Mouse (Mus musculus): ENCODE measurements around the gene Clpsl2. TPM values are rescaled to one million over a fixed set of nuclear protein-coding genes. Genes with fewer than 3 reads are reported as not detected.
A peak's percentile ranks its signal among the peaks of the same experiment; 100 is the strongest.

Gene Clpsl2
- polyA plus RNA-seq, 1 experiment: not detected

DNA sequence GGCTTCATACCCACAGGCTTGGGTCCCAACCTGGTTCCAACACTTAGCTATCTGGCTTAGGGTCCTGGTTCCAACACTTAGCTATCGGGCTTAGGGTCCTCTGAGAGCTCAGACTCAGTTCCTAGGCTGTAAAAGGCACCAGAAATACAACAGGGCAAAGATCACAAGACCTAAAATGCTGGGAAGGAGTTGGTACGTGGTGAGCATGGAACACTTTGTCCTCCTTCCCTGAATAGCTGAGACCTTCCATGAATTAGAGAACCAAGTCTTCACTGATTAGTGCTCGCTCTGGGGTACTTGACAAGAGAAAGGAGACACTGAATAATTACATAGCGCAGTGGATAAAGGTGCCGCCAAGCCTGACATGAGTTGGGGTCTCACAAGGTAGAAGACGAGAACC lies 27.3 kb upstream of the Clpsl2 start:
- H3K79me2 ChIP-seq (ENCODE audit: control insufficient read depth, insufficient read depth): no peaks in the 10 kb centered on the region
- TF ChIP-seq USF1 (IDR thresholded peaks at IDR 0.05; ENCODE audit: low read depth): no peak
- no peak for TF ChIP-seq MAX (IDR thresholded peaks at IDR 0.05)
- TF ChIP-seq FOSL1 (IDR thresholded peaks at IDR 0.05; ENCODE audit: insufficient read depth, low read length, poor library complexity, severe bottlenecking): no peak
- H3K79me3 ChIP-seq (ENCODE audit: low read depth): no peaks in the 10 kb centered on the region
- H3K4me3 ChIP-seq (ENCODE audit: insufficient read depth, poor library complexity, severe bottlenecking): peak overlapping the region; percentile 43
- H3K27me3 ChIP-seq (ENCODE audit: control insufficient read depth, insufficient read depth, insufficient read length): no peaks in the 10 kb centered on the region
- H3K36me3 ChIP-seq (ENCODE audit: control insufficient read depth, insufficient read depth): no peaks in the 10 kb centered on the region
- no peak overlapping the region for H3ac ChIP-seq (ENCODE audit: control insufficient read depth, insufficient read length, low read depth)

DNA sequence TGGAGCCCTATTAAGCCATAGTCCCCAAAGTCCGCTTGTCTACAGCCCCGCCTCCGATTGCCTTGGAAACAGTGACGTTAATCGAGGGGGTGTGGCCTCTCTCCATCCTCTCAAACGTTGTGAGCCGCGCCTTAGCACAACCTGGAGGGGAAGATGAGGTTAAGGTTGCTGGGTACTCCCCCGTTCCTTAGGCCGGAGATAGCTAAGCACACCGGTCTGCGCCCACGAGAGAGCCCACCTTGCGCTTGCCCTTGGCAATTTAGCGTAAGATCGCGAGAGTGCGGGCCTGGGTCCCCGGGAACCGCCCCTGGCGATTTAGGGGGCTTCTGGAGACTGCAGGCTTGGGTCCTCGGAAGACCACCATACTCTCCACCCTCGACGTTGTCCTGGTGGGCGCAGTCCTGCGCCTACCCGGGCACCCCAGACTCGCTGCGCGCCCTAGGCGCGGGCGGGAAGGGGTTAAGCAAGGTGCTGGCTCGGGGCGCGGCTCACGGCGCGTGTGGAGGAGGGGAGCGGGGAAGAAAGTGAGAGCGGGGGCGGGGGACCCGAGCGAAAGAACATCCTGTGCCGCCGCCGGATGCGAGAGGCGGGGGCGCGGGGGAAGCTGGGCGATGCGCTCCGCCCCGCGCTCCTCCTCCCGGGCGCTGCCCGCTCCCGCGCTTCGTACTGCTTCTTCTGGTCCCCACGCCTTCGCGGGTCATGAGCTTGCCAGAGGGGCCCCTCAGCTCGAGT lies 26.4 kb upstream of the Clpsl2 start:
- TF ChIP-seq MYOD1 (IDR thresholded peaks at IDR 0.05; ENCODE audit: control insufficient read depth, insufficient read length, low read depth) (no peak), USF1 (IDR thresholded peaks at IDR 0.05; ENCODE audit: low read depth) (no peak), FOSL1 (IDR thresholded peaks at IDR 0.05; ENCODE audit: insufficient read depth, low read length, poor library complexity, severe bottlenecking) (no peak), CTCF (IDR thresholded peaks at IDR 0.05; ENCODE audit: control insufficient read depth, insufficient read depth, insufficient read length) (no peak), CEBPB (IDR thresholded peaks at IDR 0.05; ENCODE audit: low read depth) (no peak), MAX (IDR thresholded peaks at IDR 0.05) (no peak), MYOG (IDR thresholded peaks at IDR 0.05; ENCODE audit: control insufficient read depth, extremely low read depth, insufficient read length) (no peak)
- Histone ChIP-seq H3K27me3 (ENCODE audit: control insufficient read depth, insufficient read depth, insufficient read length) (no peaks in the 10 kb centered on the region), H3K4me3 (ENCODE audit: insufficient read depth, poor library complexity, severe bottlenecking) (peak overlapping the region; percentile 43), H3K79me2 (ENCODE audit: control insufficient read depth, insufficient read depth) (no peaks in the 10 kb centered on the region), H3K36me3 (ENCODE audit: control insufficient read depth, insufficient read depth) (no peaks in the 10 kb centered on the region), H3ac (ENCODE audit: control insufficient read depth, insufficient read length, low read depth) (peak overlapping the region; percentile 56), H3K79me3 (ENCODE audit: low read depth) (no peaks in the 10 kb centered on the region)

GRCm38 (mm10) chr17:28523355-28524008 lies 25.7 kb upstream of the Clpsl2 start:
- Histone ChIP-seq H3ac (ENCODE audit: control insufficient read depth, insufficient read length, low read depth) (peak overlapping the region; percentile 42), H3K79me2 (ENCODE audit: control insufficient read depth, insufficient read depth) (no peaks in the 10 kb centered on the region), H3K36me3 (ENCODE audit: control insufficient read depth, insufficient read depth) (no peaks in the 10 kb centered on the region), H3K4me3 (ENCODE audit: insufficient read depth, poor library complexity, severe bottlenecking) (peak overlapping the region; percentile 43), H3K27me3 (ENCODE audit: control insufficient read depth, insufficient read depth, insufficient read length) (no peaks in the 10 kb centered on the region), H3K79me3 (ENCODE audit: low read depth) (no peaks in the 10 kb centered on the region)
- no peak for TF ChIP-seq USF1 (IDR thresholded peaks at IDR 0.05; ENCODE audit: low read depth)
- TF ChIP-seq MAX (IDR thresholded peaks at IDR 0.05): no peak
- no peak for TF ChIP-seq MYOD1 (IDR thresholded peaks at IDR 0.05; ENCODE audit: control insufficient read depth, insufficient read length, low read depth)
- TF ChIP-seq FOSL1 (IDR thresholded peaks at IDR 0.05; ENCODE audit: insufficient read depth, low read length, poor library complexity, severe bottlenecking): no peak
- TF ChIP-seq CEBPB (IDR thresholded peaks at IDR 0.05; ENCODE audit: low read depth): no peak
- TF ChIP-seq MYOG (IDR thresholded peaks at IDR 0.05; ENCODE audit: control insufficient read depth, extremely low read depth, insufficient read length): no peak
- TF ChIP-seq CTCF (IDR thresholded peaks at IDR 0.05; ENCODE audit: control insufficient read depth, insufficient read depth, insufficient read length): no peak

DNA sequence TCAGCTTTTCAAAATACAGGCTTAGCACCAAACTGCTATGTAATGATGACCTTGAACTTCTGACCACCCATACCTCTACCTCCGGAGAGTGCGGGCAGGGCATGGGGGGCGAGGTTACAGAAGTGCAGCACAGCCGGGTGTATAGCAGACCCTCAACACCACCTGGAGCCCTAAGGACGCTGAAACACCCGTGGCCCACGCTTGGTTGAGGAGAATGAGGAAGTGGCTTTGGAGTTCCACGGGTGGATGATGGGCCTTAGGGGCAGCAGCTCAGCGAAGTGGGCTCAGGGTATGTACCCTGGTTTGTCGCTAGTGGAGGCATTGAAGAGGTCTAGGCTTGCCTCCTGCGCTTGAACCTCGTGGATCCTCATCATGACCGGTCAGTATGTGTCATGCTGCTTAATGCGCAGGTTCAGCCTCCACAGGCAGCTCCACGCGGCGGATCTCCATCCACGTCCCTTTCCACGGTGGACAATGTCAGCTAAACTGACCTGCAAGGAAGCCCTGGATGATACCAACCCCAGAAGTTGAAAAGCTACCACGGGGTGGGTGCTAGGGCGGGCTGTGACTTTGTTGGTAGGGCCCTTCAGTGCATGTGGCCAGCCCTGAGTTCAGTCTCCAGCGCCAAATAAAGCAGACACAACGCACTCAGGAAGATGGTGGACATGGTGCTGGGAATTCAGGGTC lies 25.1 kb upstream of the Clpsl2 start:
- no peak for TF ChIP-seq MYOD1 (IDR thresholded peaks at IDR 0.05; ENCODE audit: control insufficient read depth, insufficient read length, low read depth)
- no peak for TF ChIP-seq MYOG (IDR thresholded peaks at IDR 0.05; ENCODE audit: control insufficient read depth, extremely low read depth, insufficient read length)
- no peak for TF ChIP-seq FOSL1 (IDR thresholded peaks at IDR 0.05; ENCODE audit: insufficient read depth, low read length, poor library complexity, severe bottlenecking)
- TF ChIP-seq USF1 (IDR thresholded peaks at IDR 0.05; ENCODE audit: low read depth): no peak
- TF ChIP-seq CTCF (IDR thresholded peaks at IDR 0.05; ENCODE audit: control insufficient read depth, insufficient read depth, insufficient read length): no peak
- no peak for TF ChIP-seq CEBPB (IDR thresholded peaks at IDR 0.05; ENCODE audit: low read depth)
- no peak for TF ChIP-seq MAX (IDR thresholded peaks at IDR 0.05)
- no peaks in the 10 kb centered on the region for H3K79me2 ChIP-seq (ENCODE audit: control insufficient read depth, insufficient read depth)

DNA sequence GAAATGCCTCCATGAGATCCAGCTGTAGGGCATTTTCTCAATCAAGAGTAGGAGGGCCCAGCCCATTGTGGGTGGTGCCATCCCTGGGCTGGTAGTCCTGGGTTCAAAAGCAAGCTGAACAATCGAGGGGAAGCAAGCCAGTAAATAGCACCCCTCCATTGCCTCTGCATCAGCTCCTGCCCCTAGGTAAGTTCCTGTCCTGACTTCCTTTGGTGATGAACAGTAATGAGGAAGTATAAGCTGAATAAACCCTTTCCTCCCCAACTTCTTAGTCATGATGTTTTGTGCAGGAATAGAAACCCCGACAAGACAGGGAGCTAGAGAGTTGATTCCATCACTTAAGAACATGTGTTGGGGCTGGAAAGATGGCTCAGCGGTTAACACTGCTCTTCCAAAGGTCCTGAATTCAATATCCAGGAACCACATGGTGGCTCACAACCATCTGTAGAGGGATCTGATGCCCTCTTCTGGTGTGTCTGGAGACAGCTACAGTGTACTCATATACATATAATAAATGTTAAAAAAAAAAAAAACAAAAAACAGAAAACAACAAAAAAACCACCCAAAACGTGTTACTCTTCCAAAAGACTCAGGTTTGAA lies 24.3 kb upstream of the Clpsl2 start:
- no peaks in the 10 kb centered on the region for H3K27me3 ChIP-seq (ENCODE audit: control insufficient read depth, insufficient read depth, insufficient read length)
- no peak overlapping the region for H3K4me3 ChIP-seq (ENCODE audit: insufficient read depth, poor library complexity, severe bottlenecking)
- TF ChIP-seq MAX (IDR thresholded peaks at IDR 0.05): no peak
- TF ChIP-seq USF1 (IDR thresholded peaks at IDR 0.05; ENCODE audit: low read depth): no peak
- TF ChIP-seq MYOD1 (IDR thresholded peaks at IDR 0.05; ENCODE audit: control insufficient read depth, insufficient read length, low read depth): no peak
- no peaks in the 10 kb centered on the region for H3K36me3 ChIP-seq (ENCODE audit: control insufficient read depth, insufficient read depth)
- H3K79me2 ChIP-seq (ENCODE audit: control insufficient read depth, insufficient read depth): no peaks in the 10 kb centered on the region
- H3K79me3 ChIP-seq (ENCODE audit: low read depth): no peaks in the 10 kb centered on the region
- no peak overlapping the region for H3ac ChIP-seq (ENCODE audit: control insufficient read depth, insufficient read length, low read depth)

More for the DNA sequence above, 25.1 kb upstream of the Clpsl2 start:
- Histone ChIP-seq H3K27me3 (ENCODE audit: control insufficient read depth, insufficient read depth, insufficient read length) (no peaks in the 10 kb centered on the region), H3K36me3 (ENCODE audit: control insufficient read depth, insufficient read depth) (no peaks in the 10 kb centered on the region), H3ac (ENCODE audit: control insufficient read depth, insufficient read length, low read depth) (no peak overlapping the region), H3K4me3 (ENCODE audit: insufficient read depth, poor library complexity, severe bottlenecking) (no peak overlapping the region), H3K79me3 (ENCODE audit: low read depth) (no peaks in the 10 kb centered on the region)

Measured in C2C12 (cell line).